Mouse (Mus musculus) embryonic stem cell, embryonic (primary cell): ENCODE measurements around the gene Vmn1r69.

Source experiments
- CTCF ChIA-PET, 4 experiments: fragments of 300-600 bp in 2 of 4; fragments of 350-600 bp in 2 of 4; sonication (Branson Sonifier 250); formaldehyde crosslinking; loops; one replicate each; lab custom pipeline; 2022; ENCODE audit warnings: inconsistent platforms in 2 of 4; lab: Charles Lee
- POLR2A ChIA-PET, 4 experiments: fragments of 300-600 bp in 2 of 4; fragments of 350-600 bp in 2 of 4; sonication (Branson Sonifier 250); formaldehyde crosslinking; loops; one replicate each; lab custom pipeline; 2022; ENCODE audit warnings: antibody characterized with exemption in 4 of 4, inconsistent platforms in 1 of 4; lab: Charles Lee

Vmn1r69 gene

GRCm38 (mm10) chr7:10613559-10613958 lies at the start of gene Vmn1r69:
Gene Vmn1r69 (minus strand): TSS chr7:10613659.
- ChIA-PET POLR2A (no interaction called here), CTCF (no interaction called here)

- ChIA-PET CTCF (no interaction called here), POLR2A (no interaction called here)
These were observed 17.8 kb upstream of the Vmn1r69 start, which contains the start of gene Vmn1r70 for GRCm38 (mm10) chr7:10631232-10631631. Gene Vmn1r70 (plus strand): TSS chr7:10631532.

- ChIA-PET POLR2A (no interaction called here), CTCF (no interaction called here)
These were observed 55.1 kb downstream of the Vmn1r69 start, which contains the start of gene Vmn1r68 for GRCm38 (mm10) chr7:10558385-10558784. Gene Vmn1r68 (minus strand): TSS chr7:10558485.
